ENCODE assay signal across 9 mouse cellular contexts in the genomic region with DNA sequence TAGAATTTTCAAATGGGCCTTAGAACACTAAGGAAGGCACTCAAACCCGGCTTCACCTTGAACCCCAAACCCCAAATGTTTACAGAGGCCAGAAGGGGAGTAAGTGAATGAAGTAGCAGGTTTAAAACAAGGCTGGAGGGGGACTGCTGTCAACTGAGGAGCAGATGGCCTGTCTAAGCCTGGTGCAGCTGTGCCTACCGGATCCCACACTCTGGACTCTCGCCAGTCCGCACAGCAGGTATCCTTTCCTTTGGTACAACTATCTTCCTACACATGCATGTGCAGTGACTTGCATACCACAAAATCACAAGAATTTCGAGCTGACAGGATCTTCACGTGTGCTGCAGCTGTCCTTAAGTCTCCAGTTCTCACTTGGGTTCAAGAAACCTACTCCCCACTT. TPM values are rescaled to one million over a fixed set of nuclear protein-coding genes. Genes with fewer than 3 reads are reported as not detected.
A peak's percentile ranks its signal among the peaks of the same experiment; 100 is the strongest.
DNase-seq lines count a peak whose midpoint lies in the region; ATAC-seq lines count a peak whose summit lies in the region.
"Had no signal": no experiment of that assay in that cellular context is flagged by ENCODE, and none has a peak within 500 bp of the region (broad histone marks: within the 10 kb centered on the region; RNA-seq: fewer than 3 reads in every experiment).

No protein-coding gene starts in this region.

- H3K36me3 ChIP-seq in neural tube, embryonic 11.5 days (ENCODE audit: control insufficient read depth, insufficient read depth, low read length): peaks cover 3% of the 10 kb centered on the region; the same call in 1 of the 2 replicates
- H3K36me3 ChIP-seq in forebrain, embryonic 16.5 days (ENCODE audit: control insufficient read depth, insufficient read depth): peaks cover 14% of the 10 kb centered on the region
- peaks cover 36% of the 10 kb centered on the region for H3K36me3 ChIP-seq in limb, embryonic 15.5 days
- H3K36me3 ChIP-seq in stomach, embryonic 16.5 days (ENCODE audit: control insufficient read depth, insufficient read depth, low read length): no peaks in the 10 kb centered on the region; the same call in 1 of the 2 replicates

- H3K9me3 ChIP-seq in neural tube, embryonic 11.5 days (ENCODE audit: control insufficient read depth, low read length): no peaks in the 10 kb centered on the region
- H3K9me3 ChIP-seq in forebrain, embryonic 16.5 days (ENCODE audit: control insufficient read depth, low read length): no peaks in the 10 kb centered on the region
- no peaks in the 10 kb centered on the region for H3K9me3 ChIP-seq in limb, embryonic 15.5 days
- no peaks in the 10 kb centered on the region for H3K9me3 ChIP-seq in stomach, embryonic 16.5 days (replicated peaks; ENCODE audit: control insufficient read depth, low read length)

- H3K27ac ChIP-seq in neural tube, embryonic 11.5 days (ENCODE audit: low read depth, low read length): no peak overlapping the region
- H3K27ac ChIP-seq in forebrain, embryonic 16.5 days (ENCODE audit: low read length): no peak overlapping the region
- no peak overlapping the region for H3K27ac ChIP-seq in limb, embryonic 15.5 days
- no peak overlapping the region for H3K27ac ChIP-seq in stomach, embryonic 16.5 days (ENCODE audit: low read length)

- whole genome bisulfite sequencing in neural tube, embryonic 11.5 days: 75% methylated on average over 6 of the region's 6 CpGs
- 48% methylated on average over 6 of the region's 6 CpGs for WGBS in forebrain, embryonic 16.5 days
- 55% methylated on average over 6 of the region's 6 CpGs for whole genome bisulfite sequencing in limb, embryonic 15.5 days
- WGBS in stomach, embryonic 16.5 days: 71% methylated on average over 6 of the region's 6 CpGs

- no peak for DNase-seq in neural tube, embryonic 11.5 days (ENCODE audit: low spot score)
- DNase-seq in neural tube, embryonic 10.5 days (ENCODE audit: extremely low spot score, low spot score): no peak
- no peak for DNase-seq in urinary bladder, adult 2 months (ENCODE audit: low spot score)
- DNase-seq in adipocyte (ENCODE audit: low spot score): no peak
- DNase-seq: adrenal gland, postnatal 25 days; kidney, adult 18-20 months had no signal

- peaks cover 27% of the 10 kb centered on the region for H3K4me1 ChIP-seq in neural tube, embryonic 11.5 days (ENCODE audit: control insufficient read depth, insufficient read depth, low read length)
- peaks cover 44% of the 10 kb centered on the region for H3K4me1 ChIP-seq in forebrain, embryonic 16.5 days (replicated peaks; ENCODE audit: control insufficient read depth, insufficient read depth, low read length)
- H3K4me1 ChIP-seq in limb, embryonic 15.5 days: peaks cover 46% of the 10 kb centered on the region
- H3K4me1 ChIP-seq in stomach, embryonic 16.5 days (ENCODE audit: control insufficient read depth, insufficient read depth, low read length): peaks cover 33% of the 10 kb centered on the region

- no peak for ATAC-seq in neural tube, embryonic 11.5 days (ENCODE audit: insufficient read depth, low FRiP score, low TSS enrichment)
- no peak for ATAC-seq in forebrain, embryonic 16.5 days
- no peak for ATAC-seq in limb, embryonic 15.5 days (ENCODE audit: insufficient number of reproducible peaks, low FRiP score, low TSS enrichment, low read depth)
- no peak for ATAC-seq in stomach, embryonic 16.5 days (ENCODE audit: insufficient read depth, low FRiP score)

- H3K9ac ChIP-seq in neural tube, embryonic 11.5 days (ENCODE audit: low read length): peak overlapping the region; percentile 86
- H3K9ac ChIP-seq in forebrain, embryonic 16.5 days (replicated peaks; ENCODE audit: low read depth, low read length): peak overlapping the region; percentile 15; the same call in 1 of the 2 replicates
- H3K9ac ChIP-seq in limb, embryonic 15.5 days: no peak overlapping the region; the same call in 1 of the 2 replicates
- H3K9ac ChIP-seq in stomach, embryonic 16.5 days (ENCODE audit: low read length): peak overlapping the region; percentile 90

- peaks cover 6% of the 10 kb centered on the region for H3K27me3 ChIP-seq in neural tube, embryonic 11.5 days (ENCODE audit: control insufficient read depth, insufficient read depth, low read length)
- no peaks in the 10 kb centered on the region for H3K27me3 ChIP-seq in forebrain, embryonic 16.5 days (replicated peaks; ENCODE audit: control insufficient read depth, insufficient read depth, low read length)
- H3K27me3 ChIP-seq in limb, embryonic 15.5 days: peaks cover 7% of the 10 kb centered on the region
- H3K27me3 ChIP-seq in stomach, embryonic 16.5 days (ENCODE audit: control insufficient read depth, insufficient read depth, low read length): no peaks in the 10 kb centered on the region; the same call in 1 of the 2 replicates

- H3K4me2 ChIP-seq in neural tube, embryonic 11.5 days (ENCODE audit: low read depth): peak overlapping the region; percentile 70
- peak overlapping the region; percentile 73 for H3K4me2 ChIP-seq in forebrain, embryonic 16.5 days (ENCODE audit: low read length)
- peak overlapping the region; percentile 61; the same call in 1 of the 2 replicates for H3K4me2 ChIP-seq in limb, embryonic 15.5 days
- peak overlapping the region; percentile 93 for H3K4me2 ChIP-seq in stomach, embryonic 16.5 days (ENCODE audit: low read depth, low read length)

- 0 out of 2 replicates have a peak overlapping the region, but pooled peaks have one; percentile 61 for H3K4me3 ChIP-seq in neural tube, embryonic 11.5 days (ENCODE audit: low read depth, low read length)
- peak overlapping the region; percentile 50 for H3K4me3 ChIP-seq in forebrain, embryonic 16.5 days (replicated peaks; ENCODE audit: low read length)
- peak overlapping the region; percentile 64 for H3K4me3 ChIP-seq in limb, embryonic 15.5 days
- H3K4me3 ChIP-seq in stomach, embryonic 16.5 days (replicated peaks; ENCODE audit: low read length): peak overlapping the region; percentile 77

RNA-seq across cellular contexts. Expression of a gene that starts 1.6 kb away (rescaled TPM):
- 23.5 TPM in 2 replicates for polyA plus RNA-seq in neural tube, embryonic 11.5 days (2014; fragmentation: Nextera tagmentation; extraction: Ambion mirVana)
- 31.0 and 32.5 TPM in 2 replicates for polyA plus RNA-seq in forebrain, embryonic 16.5 days (2015; fragmentation: Nextera tagmentation; extraction: Ambion mirVana)
- polyA plus RNA-seq in limb, embryonic 15.5 days (2015; fragmentation: Nextera tagmentation; extraction: Ambion mirVana): 18.8 and 20.6 TPM in 2 replicates
- polyA plus RNA-seq in stomach, embryonic 16.5 days (2015; fragmentation: Nextera tagmentation; extraction: Ambion mirVana): 18.3 and 18.9 TPM in 2 replicates
- 9.2 and 10.8 TPM in 2 replicates for polyA plus RNA-seq in urinary bladder, adult 2 months (2012; rRNA removed)

RNA-seq across cellular contexts. Expression of a gene that starts 1.8 kb away (rescaled TPM):
- polyA plus RNA-seq in neural tube, embryonic 11.5 days (2014; fragmentation: Nextera tagmentation; extraction: Ambion mirVana): 195 and 215 TPM in 2 replicates
- 162 and 166 TPM in 2 replicates for polyA plus RNA-seq in forebrain, embryonic 16.5 days (2015; fragmentation: Nextera tagmentation; extraction: Ambion mirVana)
- 144 and 145 TPM in 2 replicates for polyA plus RNA-seq in limb, embryonic 15.5 days (2015; fragmentation: Nextera tagmentation; extraction: Ambion mirVana)
- polyA plus RNA-seq in stomach, embryonic 16.5 days (2015; fragmentation: Nextera tagmentation; extraction: Ambion mirVana): 131 and 147 TPM in 2 replicates
- 56.2 and 60.4 TPM in 2 replicates for polyA plus RNA-seq in urinary bladder, adult 2 months (2012; rRNA removed)

RNA-seq across cellular contexts. Expression of a gene that starts 4.0 kb away (rescaled TPM):
- 3.1 and 3.6 TPM in 2 replicates for polyA plus RNA-seq in neural tube, embryonic 11.5 days (2014; fragmentation: Nextera tagmentation; extraction: Ambion mirVana)
- 5.7 and 6.0 TPM in 2 replicates for polyA plus RNA-seq in forebrain, embryonic 16.5 days (2015; fragmentation: Nextera tagmentation; extraction: Ambion mirVana)
- polyA plus RNA-seq in limb, embryonic 15.5 days (2015; fragmentation: Nextera tagmentation; extraction: Ambion mirVana): 2.2 and 2.3 TPM in 2 replicates
- polyA plus RNA-seq in stomach, embryonic 16.5 days (2015; fragmentation: Nextera tagmentation; extraction: Ambion mirVana): 0.65 and 0.79 TPM in 2 replicates
- polyA plus RNA-seq in urinary bladder, adult 2 months (2012; rRNA removed): 1.6 TPM in 2 replicates

RNA-seq across cellular contexts. Expression of a gene that starts 18.3 kb away (rescaled TPM):
- 27.8 and 28.8 TPM in 2 replicates for polyA plus RNA-seq in neural tube, embryonic 11.5 days (2014; fragmentation: Nextera tagmentation; extraction: Ambion mirVana)
- polyA plus RNA-seq in forebrain, embryonic 16.5 days (2015; fragmentation: Nextera tagmentation; extraction: Ambion mirVana): 109 and 144 TPM in 2 replicates
- 15.6 and 17.2 TPM in 2 replicates for polyA plus RNA-seq in limb, embryonic 15.5 days (2015; fragmentation: Nextera tagmentation; extraction: Ambion mirVana)
- polyA plus RNA-seq in stomach, embryonic 16.5 days (2015; fragmentation: Nextera tagmentation; extraction: Ambion mirVana): 11.8 TPM in 2 replicates
- 3.0 and 4.2 TPM in 2 replicates for polyA plus RNA-seq in urinary bladder, adult 2 months (2012; rRNA removed)

RNA-seq across cellular contexts. Expression of a gene that starts 47.2 kb away (rescaled TPM):
- polyA plus RNA-seq in neural tube, embryonic 11.5 days (2014; fragmentation: Nextera tagmentation; extraction: Ambion mirVana): 57.3 and 60.1 TPM in 2 replicates
- polyA plus RNA-seq in forebrain, embryonic 16.5 days (2015; fragmentation: Nextera tagmentation; extraction: Ambion mirVana): 132 and 146 TPM in 2 replicates
- polyA plus RNA-seq in limb, embryonic 15.5 days (2015; fragmentation: Nextera tagmentation; extraction: Ambion mirVana): 77.4 and 89.3 TPM in 2 replicates
- polyA plus RNA-seq in stomach, embryonic 16.5 days (2015; fragmentation: Nextera tagmentation; extraction: Ambion mirVana): 48.5 and 55.4 TPM in 2 replicates
- polyA plus RNA-seq in urinary bladder, adult 2 months (2012; rRNA removed): 85.5 and 132 TPM in 2 replicates
